Mouse (Mus musculus): Measurements from ENCODE around the gene Cep63. TPM values are rescaled to one million over a fixed set of nuclear protein-coding genes. Genes with fewer than 3 reads are reported as not detected.

Cep63 gene
- total RNA-seq, 1 experiment from 2014 or later, result 39.8 TPM

GRCm38 (mm10) chr9:102632923-102633537 lies 6.7 kb upstream of the Cep63 start:
- 0 out of 2 replicates have a peak, but pooled peaks have one; percentile 55 for ATAC-seq (replicated peaks; ENCODE audit: insufficient number of reproducible peaks, low FRiP score, low TSS enrichment, poor library complexity, severe bottlenecking)

DNA sequence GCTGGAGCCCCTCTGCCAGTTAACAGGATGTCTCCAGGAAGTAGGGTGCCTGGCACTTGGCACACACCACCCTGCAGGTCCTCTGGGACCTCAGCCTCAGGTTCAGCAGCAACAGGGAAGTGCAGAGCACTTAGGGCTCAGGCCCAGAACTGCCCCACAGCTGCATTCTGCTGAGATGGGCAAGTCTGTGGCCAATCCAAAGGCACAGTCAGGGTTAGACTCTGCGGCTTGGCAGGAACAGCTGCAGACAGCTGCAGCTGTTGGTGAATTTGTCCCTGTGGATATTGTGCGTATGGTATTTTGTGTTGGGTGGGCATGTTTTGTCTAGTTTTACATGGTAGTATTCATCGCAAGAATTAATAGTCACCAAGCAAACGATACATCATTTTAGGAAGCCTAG lies 5.8 kb upstream of the Cep63 start:
- no peak for ATAC-seq (replicated peaks; ENCODE audit: insufficient number of reproducible peaks, low FRiP score, low TSS enrichment, poor library complexity, severe bottlenecking)

- ATAC-seq (replicated peaks; ENCODE audit: insufficient number of reproducible peaks, low FRiP score, low TSS enrichment, poor library complexity, severe bottlenecking), result no peak
Measured at GRCm38 (mm10) chr9:102631589-102632147, 5.3 kb upstream of the Cep63 start.

DNA sequence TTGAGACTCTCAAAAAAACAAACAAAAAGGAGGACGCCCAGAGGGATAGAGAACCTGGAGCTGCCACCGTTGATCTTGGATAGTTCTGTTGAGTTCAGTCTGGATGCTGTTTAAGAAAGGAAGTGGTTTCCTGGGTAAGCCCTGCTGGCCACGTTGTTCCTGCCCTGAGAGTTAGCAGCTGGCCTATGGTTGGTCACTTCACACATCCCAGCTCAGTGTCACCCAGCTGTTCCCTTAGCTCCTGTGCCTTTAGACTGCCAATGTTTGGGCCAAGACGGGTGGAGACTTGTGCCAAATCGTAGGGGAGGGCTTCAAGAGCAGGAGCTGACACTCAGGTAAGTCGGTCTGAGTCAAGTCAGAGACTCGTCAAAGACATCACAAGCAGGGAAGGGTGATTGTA lies 2.7 kb upstream of the Cep63 start:
- ATAC-seq (replicated peaks; ENCODE audit: insufficient number of reproducible peaks, low FRiP score, low TSS enrichment, poor library complexity, severe bottlenecking), result no peak

GRCm38 (mm10) chr9:102627442-102627841 lies 1.1 kb upstream of the Cep63 start:
- no peak for ATAC-seq (replicated peaks; ENCODE audit: insufficient number of reproducible peaks, low FRiP score, low TSS enrichment, poor library complexity, severe bottlenecking)

- ATAC-seq (replicated peaks; ENCODE audit: insufficient number of reproducible peaks, low FRiP score, low TSS enrichment, poor library complexity, severe bottlenecking), result no peak
Measured at GRCm38 (mm10) chr9:102626839-102627225, 498 bp upstream of the Cep63 start.

- no peak for ATAC-seq (replicated peaks; ENCODE audit: insufficient number of reproducible peaks, low FRiP score, low TSS enrichment, poor library complexity, severe bottlenecking)
Measured at GRCm38 (mm10) chr9:102625401-102625982, 842 bp downstream of the Cep63 start.

DNA sequence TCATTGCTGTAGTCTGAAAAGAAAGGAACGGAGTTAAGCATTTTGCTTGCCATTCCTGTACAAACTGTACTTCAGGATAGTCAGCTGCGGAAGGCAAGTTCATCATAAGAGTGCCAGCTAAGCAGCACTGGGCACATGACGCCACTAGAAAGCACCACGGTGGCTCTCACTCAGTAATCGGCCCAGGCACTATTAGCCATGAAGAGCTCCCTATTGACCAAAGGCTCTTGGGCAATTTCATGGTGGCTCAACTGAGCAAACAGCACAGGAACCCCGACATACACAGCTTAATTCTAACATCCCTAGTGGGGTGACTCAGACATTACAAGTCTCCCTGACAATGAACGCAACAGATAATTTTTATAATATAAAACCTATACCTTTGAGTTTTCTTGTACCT lies 2.8 kb downstream of the Cep63 start:
- ATAC-seq (replicated peaks; ENCODE audit: insufficient number of reproducible peaks, low FRiP score, low TSS enrichment, poor library complexity, severe bottlenecking), result no peak

DNA sequence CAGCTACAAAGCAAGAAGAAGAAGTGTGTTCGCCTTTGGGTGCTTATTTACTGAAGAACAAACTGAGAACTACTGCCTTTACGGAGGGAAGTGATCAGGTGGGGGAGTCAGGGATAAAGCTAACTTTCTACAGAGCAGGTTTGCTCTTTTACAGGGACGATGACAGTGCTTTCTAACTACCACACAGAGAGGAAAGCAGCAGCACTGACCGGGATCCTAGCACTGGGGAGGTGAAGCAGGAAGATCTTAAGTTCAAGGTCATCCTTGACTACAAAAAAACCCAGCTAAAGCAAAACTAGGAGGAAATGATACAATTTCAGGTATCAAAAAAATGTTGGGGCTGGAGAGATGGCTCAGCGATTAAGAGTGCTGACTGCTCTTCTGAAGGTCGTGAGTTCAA lies 3.5 kb downstream of the Cep63 start:
- ATAC-seq (replicated peaks; ENCODE audit: insufficient number of reproducible peaks, low FRiP score, low TSS enrichment, poor library complexity, severe bottlenecking), result no peak

DNA sequence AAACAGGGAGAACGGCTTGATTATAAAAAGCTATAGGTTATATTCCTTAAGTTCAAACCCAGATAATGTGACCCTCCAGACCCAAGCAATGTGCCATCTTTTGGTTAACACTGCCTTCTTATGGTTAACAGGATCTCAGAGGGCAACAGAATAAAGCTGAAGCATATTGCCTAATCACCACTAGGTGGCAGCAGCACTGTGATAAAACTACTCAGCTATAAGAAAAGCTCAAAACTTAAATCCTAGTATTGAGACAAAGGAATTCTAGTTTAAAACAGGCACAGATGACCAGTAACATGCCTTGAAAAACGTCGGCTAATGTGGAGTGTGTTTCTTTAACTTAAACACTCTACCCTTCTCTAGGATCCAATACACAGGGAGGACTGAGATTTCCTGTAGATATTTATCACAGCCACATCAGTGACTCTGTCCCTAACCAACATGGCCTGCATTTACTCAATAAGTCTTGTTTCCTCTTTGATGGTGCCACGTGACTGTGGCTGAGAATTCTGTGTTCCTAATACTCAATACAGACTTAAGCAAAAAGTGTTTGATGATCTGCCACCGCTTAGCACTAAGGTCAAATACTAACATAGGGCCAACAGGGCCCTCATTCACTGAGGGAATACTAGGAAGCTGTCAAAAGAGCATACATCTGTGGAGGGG lies 4.0 kb downstream of the Cep63 start:
- ATAC-seq (replicated peaks; ENCODE audit: insufficient number of reproducible peaks, low FRiP score, low TSS enrichment, poor library complexity, severe bottlenecking), result no peak

- no peak for ATAC-seq (replicated peaks; ENCODE audit: insufficient number of reproducible peaks, low FRiP score, low TSS enrichment, poor library complexity, severe bottlenecking)
Measured at GRCm38 (mm10) chr9:102621385-102621784, 4.9 kb downstream of the Cep63 start.

GRCm38 (mm10) chr9:102616267-102616666 lies 10.1 kb downstream of the Cep63 start:
- peak; percentile 40; the same call in 1 of the 2 replicates for ATAC-seq (replicated peaks; ENCODE audit: insufficient number of reproducible peaks, low FRiP score, low TSS enrichment, poor library complexity, severe bottlenecking)

DNA sequence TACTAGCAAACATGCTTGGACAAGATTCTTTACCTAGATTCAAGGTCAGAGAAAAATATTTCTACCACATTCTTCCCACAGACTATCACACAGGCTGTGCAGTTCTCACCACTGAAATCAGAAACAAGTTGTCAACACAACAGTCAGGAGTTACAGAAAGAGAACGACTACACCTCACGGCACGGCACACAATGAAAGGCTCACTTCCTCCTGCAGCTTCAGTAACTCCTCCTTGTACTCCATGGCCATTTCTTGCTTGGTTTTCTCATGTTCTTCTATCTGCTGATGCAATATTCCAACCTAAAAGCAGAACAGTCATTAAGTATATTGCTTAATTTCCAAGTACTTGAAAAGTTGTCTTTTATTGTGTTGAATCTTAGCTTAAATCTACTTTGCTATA lies 11.3 kb downstream of the Cep63 start:
- ATAC-seq (replicated peaks; ENCODE audit: insufficient number of reproducible peaks, low FRiP score, low TSS enrichment, poor library complexity, severe bottlenecking), result peak; percentile 88

DNA sequence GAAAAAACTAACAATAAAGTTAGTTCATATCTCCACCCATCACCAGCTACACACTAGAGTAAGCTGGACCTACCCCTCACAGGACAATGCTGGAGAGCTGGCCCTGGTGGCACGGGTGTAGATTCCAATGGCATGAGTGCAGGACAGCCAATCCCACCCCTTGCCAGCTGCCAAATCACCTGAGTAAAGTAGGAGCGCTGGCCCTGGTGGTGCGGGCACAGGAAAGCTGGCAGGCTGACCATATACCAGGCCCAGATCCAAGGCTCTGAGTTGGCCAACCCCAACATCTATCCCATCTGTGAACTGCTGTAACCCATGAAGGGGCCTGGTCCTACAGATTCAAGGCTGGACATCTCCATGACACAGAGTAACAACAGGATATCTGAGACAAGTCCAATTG lies 17.1 kb downstream of the Cep63 start:
- no peak for ATAC-seq (replicated peaks; ENCODE audit: insufficient number of reproducible peaks, low FRiP score, low TSS enrichment, poor library complexity, severe bottlenecking)

GRCm38 (mm10) chr9:102607471-102607870 lies 18.9 kb downstream of the Cep63 start:
- ATAC-seq (replicated peaks; ENCODE audit: insufficient number of reproducible peaks, low FRiP score, low TSS enrichment, poor library complexity, severe bottlenecking), result no peak

GRCm38 (mm10) chr9:102605162-102605561 lies 21.2 kb downstream of the Cep63 start:
- ATAC-seq (replicated peaks; ENCODE audit: insufficient number of reproducible peaks, low FRiP score, low TSS enrichment, poor library complexity, severe bottlenecking), result no peak

DNA sequence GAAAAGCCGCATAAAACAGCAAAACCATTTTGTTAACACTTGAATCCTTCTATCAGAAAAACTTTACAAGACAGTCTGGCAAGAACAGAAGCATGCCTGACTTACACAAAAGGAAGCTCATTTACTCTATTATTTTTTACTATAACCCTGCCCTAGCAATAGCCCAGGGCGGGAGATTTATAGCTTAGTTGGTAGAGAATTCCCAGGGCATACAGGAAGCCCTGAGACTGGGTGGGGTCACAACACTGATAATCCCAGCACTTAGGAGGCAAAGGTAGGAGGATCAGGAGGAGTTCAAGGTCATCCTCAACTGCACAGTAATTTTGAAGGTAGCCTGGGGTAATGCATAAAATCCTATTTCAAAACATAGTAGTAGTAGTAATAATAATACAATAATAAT lies 24.7 kb downstream of the Cep63 start:
- no peak for ATAC-seq (replicated peaks; ENCODE audit: insufficient number of reproducible peaks, low FRiP score, low TSS enrichment, poor library complexity, severe bottlenecking)

- ATAC-seq (replicated peaks; ENCODE audit: insufficient number of reproducible peaks, low FRiP score, low TSS enrichment, poor library complexity, severe bottlenecking), result no peak
Measured at GRCm38 (mm10) chr9:102601187-102601586, 25.1 kb downstream of the Cep63 start.

GRCm38 (mm10) chr9:102595662-102596436 lies 30.5 kb downstream of the Cep63 start:
- ATAC-seq (replicated peaks; ENCODE audit: insufficient number of reproducible peaks, low FRiP score, low TSS enrichment, poor library complexity, severe bottlenecking), result no peak

All from monocyte, adult 5-6 weeks (primary cell).